Mouse (Mus musculus) megakaryocyte, embryonic 14.5 days (primary cell): Measurements from ENCODE around the gene Kremen2.

Experiments used
- FLI1 ChIP-seq: IDR thresholded peaks from 2 replicates; pipeline ENCODE4 v1.6.1; 2012; ENCODE audit warnings: low read length, inconsistent platforms, mixed read lengths
- GATA1 ChIP-seq: IDR thresholded peaks from 3 replicates; pipeline ENCODE4 v1.6.1; 2012; ENCODE audit warnings: mixed read lengths, low read length, inconsistent platforms, borderline replicate concordance

GRCm38 (mm10) chr17:23705525-23706104 lies 40.0 kb downstream of the Kremen2 start:
- no peak for TF ChIP-seq GATA1
- TF ChIP-seq FLI1, result no peak
